Mouse (Mus musculus): ENCODE measurements around the gene Pfkp. TPM values are rescaled to one million over a fixed set of nuclear protein-coding genes. Genes with fewer than 3 reads are reported as not detected.

Gene Pfkp
- total and polyA plus RNA-seq, 3 experiments: 53.3 to 175 TPM; not detected in 1

DNA sequence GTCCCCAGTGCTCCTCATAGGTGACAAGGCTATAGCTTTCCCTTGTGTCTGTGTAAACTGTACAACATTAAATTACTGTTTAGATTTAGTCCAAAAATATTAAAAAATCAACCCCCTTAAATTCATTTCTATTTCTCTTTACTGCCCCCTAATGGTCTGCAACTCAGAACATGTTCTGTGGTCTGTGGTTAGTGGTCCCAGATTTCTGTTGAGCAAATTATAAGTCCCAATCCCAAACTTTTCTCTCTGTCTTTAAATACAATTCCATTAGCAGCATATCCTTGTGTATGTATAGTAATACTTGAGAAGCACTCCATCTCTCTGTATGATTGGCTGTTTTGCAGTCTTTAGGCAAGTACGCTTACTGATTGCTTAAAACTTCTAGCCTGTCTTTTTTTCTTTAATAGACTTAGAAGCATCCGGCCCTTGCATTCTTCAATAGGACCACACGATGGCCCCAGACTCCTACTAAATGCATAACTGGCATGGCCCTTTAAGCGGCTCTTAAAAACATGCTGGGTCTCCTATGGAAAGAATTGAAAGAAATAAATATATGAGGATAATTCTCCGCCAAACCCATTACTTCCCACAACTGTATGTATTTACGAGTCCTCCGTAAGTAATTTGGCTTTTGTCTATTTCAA lies 40.3 kb upstream of the Pfkp start:
- no peaks in the 10 kb centered on the region for H3K4me1 ChIP-seq (ENCODE audit: control insufficient read depth in 1 of 2, insufficient read depth in 2 of 2, low read length in 2 of 2)
- no peaks in the 10 kb centered on the region for H3K9me3 ChIP-seq (replicated peaks; ENCODE audit: insufficient read depth, low read length)
- DNase-seq (ENCODE audit: low read depth, low spot score): peak; percentile 77
- no peak overlapping the region for H3K9ac ChIP-seq (ENCODE audit: control insufficient read depth, low read depth, low read length, poor library complexity, severe bottlenecking)
- TF ChIP-seq POLR2AphosphoS5 (IDR thresholded peaks at IDR 0.05; ENCODE audit: borderline replicate concordance, low read depth, low read length) (no peak), E2F4 (IDR thresholded peaks at IDR 0.05; ENCODE audit: borderline replicate concordance, low read depth, low read length) (no peak), RAD21 (IDR thresholded peaks at IDR 0.05; ENCODE audit: low read depth, low read length) (peak; percentile 74), BHLHE40 (IDR thresholded peaks at IDR 0.05; ENCODE audit: borderline replicate concordance, low read depth, low read length) (no peak), ELF1 (IDR thresholded peaks at IDR 0.05; ENCODE audit: low read depth, low read length) (no peak), ZC3H11A (IDR thresholded peaks at IDR 0.05; ENCODE audit: low read depth, low read length) (peak; percentile 60), MYC (IDR thresholded peaks at IDR 0.05; ENCODE audit: low read depth, low read length) (no peak), SMC3 (IDR thresholded peaks at IDR 0.05; ENCODE audit: low read depth, low read length) (peak; percentile 61), MAZ (IDR thresholded peaks at IDR 0.05; ENCODE audit: low read depth, low read length) (no peak), GABPA (IDR thresholded peaks at IDR 0.05; ENCODE audit: low read depth, low read length) (no peak), CTCF (IDR thresholded peaks at IDR 0.05 in 2 of 3, conservative IDR thresholded peaks at IDR 0.05 in 1 of 3; ENCODE audit: control insufficient read depth in 1 of 3, insufficient read depth in 1 of 3, low read depth in 2 of 3, low read length in 3 of 3, poor library complexity in 1 of 3, severe bottlenecking in 1 of 3) (peak; percentile 37 to 59 (median 52); a peak in 5 of 6 replicates), ZNF384 (IDR thresholded peaks at IDR 0.05; ENCODE audit: low read depth, low read length) (no peak), ETS1 (IDR thresholded peaks at IDR 0.05; ENCODE audit: low read depth, low read length) (no peak), JUND (IDR thresholded peaks at IDR 0.05; ENCODE audit: low read depth, low read length) (no peak), TAL1 (IDR thresholded peaks at IDR 0.05; ENCODE audit: low read length) (no peak), MAX (IDR thresholded peaks at IDR 0.05; ENCODE audit: low read length) (no peak)
- H3K36me3 ChIP-seq (ENCODE audit: control insufficient read depth in 1 of 2, insufficient read depth in 2 of 2, low read length in 2 of 2): no peaks in the 10 kb centered on the region
- no peaks in the 10 kb centered on the region for H3K27me3 ChIP-seq (ENCODE audit: control insufficient read depth in 1 of 2, insufficient read depth in 2 of 2, low read length in 2 of 2)
- no peaks in the 10 kb centered on the region for H3K79me2 ChIP-seq (ENCODE audit: control insufficient read depth, insufficient read depth, low read length, poor library complexity)
- H3K4me3 ChIP-seq (ENCODE audit: control insufficient read depth in 1 of 2, insufficient read depth in 1 of 2, low read depth in 2 of 2, low read length in 2 of 2): no peak overlapping the region
- no peak overlapping the region for H3K27ac ChIP-seq (ENCODE audit: control insufficient read depth, low read depth, low read length)

DNA sequence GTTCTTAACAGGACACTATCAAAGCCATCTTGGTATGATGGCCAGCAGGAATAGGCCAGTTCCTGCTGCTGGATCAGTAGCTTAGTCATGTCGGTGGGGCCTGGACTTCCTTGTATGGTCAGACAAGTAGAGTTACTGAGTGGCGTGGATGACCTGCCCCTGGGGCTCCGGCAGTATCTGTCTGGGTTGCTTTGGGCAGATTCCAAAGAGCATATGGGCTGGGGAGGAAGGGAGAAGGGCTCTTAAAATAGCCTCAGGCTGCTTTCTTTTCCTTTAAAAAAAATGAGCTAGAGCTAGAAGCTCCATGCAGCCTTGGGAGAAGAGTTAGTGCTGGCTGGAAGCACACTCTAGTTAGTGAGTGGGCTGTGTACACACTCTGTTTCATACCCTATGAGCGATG lies 18.3 kb upstream of the Pfkp start:
- no peak for DNase-seq (ENCODE audit: low read depth, low spot score)
- Histone ChIP-seq H3K9ac (ENCODE audit: control insufficient read depth, low read depth, low read length, poor library complexity, severe bottlenecking) (no peak overlapping the region), H3K27ac (ENCODE audit: control insufficient read depth, low read depth, low read length) (no peak overlapping the region), H3K4me1 (ENCODE audit: control insufficient read depth in 1 of 2, insufficient read depth in 2 of 2, low read length in 2 of 2) (no peaks in the 10 kb centered on the region), H3K4me3 (ENCODE audit: control insufficient read depth in 1 of 2, insufficient read depth in 1 of 2, low read depth in 2 of 2, low read length in 2 of 2) (no peak overlapping the region), H3K36me3 (ENCODE audit: control insufficient read depth in 1 of 2, insufficient read depth in 2 of 2, low read length in 2 of 2) (no peaks in the 10 kb centered on the region), H3K79me2 (ENCODE audit: control insufficient read depth, insufficient read depth, low read length, poor library complexity) (no peaks in the 10 kb centered on the region), H3K9me3 (replicated peaks; ENCODE audit: insufficient read depth, low read length) (no peaks in the 10 kb centered on the region), H3K27me3 (ENCODE audit: control insufficient read depth in 1 of 2, insufficient read depth in 2 of 2, low read length in 2 of 2) (peaks cover 1 to 2% of the 10 kb centered on the region in 2 experiments; a peak in 2 of 4 replicates)
- TF ChIP-seq MAZ (IDR thresholded peaks at IDR 0.05; ENCODE audit: low read depth, low read length) (no peak), ZC3H11A (IDR thresholded peaks at IDR 0.05; ENCODE audit: low read depth, low read length) (no peak), MAFK (IDR thresholded peaks at IDR 0.05; ENCODE audit: borderline replicate concordance, low read depth, low read length) (no peak), ETS1 (IDR thresholded peaks at IDR 0.05; ENCODE audit: low read depth, low read length) (no peak)
